Mouse (Mus musculus) frontal cortex, adult (tissue): Measurements from ENCODE around the gene 1700023F06Rik.

Source experiments
- ATAC-seq: cut with Nextera tagmentation; 2 replicates; pipeline ENCODE4 v1.9.2; 2017; ENCODE audit warnings: mild to moderate bottlenecking, moderate library complexity, mixed read lengths; ENCODE audit not compliant: low TSS enrichment

The 1700023F06Rik gene

GRCm38 (mm10) chr11:103208458-103208857 is at the start of gene 1700023F06Rik:
Gene 1700023F06Rik (minus strand): TSS chr11:103208558.
- no peak for ATAC-seq

- no peak for ATAC-seq
Observed at GRCm38 (mm10) chr11:103257938-103258481, 49.7 kb upstream of the 1700023F06Rik start.

- no peak for ATAC-seq
Observed at GRCm38 (mm10) chr11:103253605-103254004, 45.2 kb upstream of the 1700023F06Rik start.

GRCm38 (mm10) chr11:103252380-103252779 is 44.0 kb upstream of the 1700023F06Rik start:
- ATAC-seq, result no peak

GRCm38 (mm10) chr11:103250324-103250723 is 42.0 kb upstream of the 1700023F06Rik start:
- ATAC-seq, result no peak

GRCm38 (mm10) chr11:103249509-103249908 is 41.2 kb upstream of the 1700023F06Rik start:
- no peak for ATAC-seq

GRCm38 (mm10) chr11:103248837-103249236 is 40.5 kb upstream of the 1700023F06Rik start:
- ATAC-seq, result no peak

GRCm38 (mm10) chr11:103247504-103248177 is 39.3 kb upstream of the 1700023F06Rik start:
- peak; percentile 74; the same call in 1 of the 2 replicates for ATAC-seq

GRCm38 (mm10) chr11:103246731-103247290 is 38.5 kb upstream of the 1700023F06Rik start:
- ATAC-seq, result peak; percentile 44; the same call in 1 of the 2 replicates

GRCm38 (mm10) chr11:103246081-103246730 is 37.8 kb upstream of the 1700023F06Rik start:
- ATAC-seq, result peak; percentile 38; the same call in 1 of the 2 replicates

GRCm38 (mm10) chr11:103244856-103245255 is 36.5 kb upstream of the 1700023F06Rik start:
- no peak for ATAC-seq

- no peak for ATAC-seq
Observed at GRCm38 (mm10) chr11:103240740-103241139, 32.4 kb upstream of the 1700023F06Rik start.

- no peak for ATAC-seq
Observed at GRCm38 (mm10) chr11:103237757-103238156, 29.4 kb upstream of the 1700023F06Rik start.

GRCm38 (mm10) chr11:103236903-103237302 is 28.5 kb upstream of the 1700023F06Rik start:
- ATAC-seq, result no peak

GRCm38 (mm10) chr11:103236431-103236830 is 28.1 kb upstream of the 1700023F06Rik start:
- ATAC-seq, result no peak

GRCm38 (mm10) chr11:103235702-103236101 is 27.3 kb upstream of the 1700023F06Rik start:
- peak; percentile 75 for ATAC-seq

GRCm38 (mm10) chr11:103234447-103234846 is 26.1 kb upstream of the 1700023F06Rik start:
- ATAC-seq, result no peak

- ATAC-seq, result no peak
Observed at GRCm38 (mm10) chr11:103232966-103233365, 24.6 kb upstream of the 1700023F06Rik start.

GRCm38 (mm10) chr11:103231367-103231766 is 23.0 kb upstream of the 1700023F06Rik start:
- ATAC-seq, result no peak

GRCm38 (mm10) chr11:103230626-103231025 is 22.3 kb upstream of the 1700023F06Rik start:
- no peak for ATAC-seq

GRCm38 (mm10) chr11:103229608-103230007 is 21.2 kb upstream of the 1700023F06Rik start:
- ATAC-seq, result no peak

GRCm38 (mm10) chr11:103223951-103224456 is 15.6 kb upstream of the 1700023F06Rik start:
- ATAC-seq, result no peak
